Mouse (Mus musculus): Measurements from ENCODE around the gene Elf2. TPM values are rescaled to one million over a fixed set of nuclear protein-coding genes. Genes with fewer than 3 reads are reported as not detected.
A peak's percentile ranks its signal among the peaks of the same experiment; 100 is the strongest.

The Elf2 gene
- polyA plus RNA-seq, 1 experiment from 2014 or later: 37.3 TPM

- no peaks in the 10 kb centered on the region for H3K4me1 ChIP-seq (ENCODE audit: control insufficient read depth, insufficient read depth, low read length)
- H3K36me3 ChIP-seq (ENCODE audit: control insufficient read depth, insufficient read depth, low read length): peaks cover 17% of the 10 kb centered on the region; the same call in 1 of the 2 replicates
- no peaks in the 10 kb centered on the region for H3K9me3 ChIP-seq (ENCODE audit: control insufficient read depth, low read length)
- no peak overlapping the region for H3K4me3 ChIP-seq (replicated peaks; ENCODE audit: low read depth, low read length)
- H3K4me2 ChIP-seq (ENCODE audit: low read length): no peak overlapping the region
- H3K27ac ChIP-seq (replicated peaks; ENCODE audit: low read depth, low read length): no peak overlapping the region
- ATAC-seq (ENCODE audit: low FRiP score, low TSS enrichment): no peak
- no peak overlapping the region for H3K9ac ChIP-seq (replicated peaks; ENCODE audit: low read length)
- DNase-seq: no peak
- no peaks in the 10 kb centered on the region for H3K27me3 ChIP-seq (ENCODE audit: control insufficient read depth, insufficient read depth, low read length)
- WGBS: 54% methylated on average over 9 of the region's 9 CpGs
Measured at GRCm38 (mm10) chr3:51311638-51312037, 28.8 kb downstream of the Elf2 start.

GRCm38 (mm10) chr3:51310098-51310497 is 30.4 kb downstream of the Elf2 start:
- Histone ChIP-seq H3K27me3 (ENCODE audit: control insufficient read depth, insufficient read depth, low read length) (no peaks in the 10 kb centered on the region), H3K27ac (replicated peaks; ENCODE audit: low read depth, low read length) (no peak overlapping the region; the same call in 1 of the 2 replicates), H3K9ac (replicated peaks; ENCODE audit: low read length) (no peak overlapping the region), H3K4me1 (ENCODE audit: control insufficient read depth, insufficient read depth, low read length) (no peaks in the 10 kb centered on the region), H3K4me2 (ENCODE audit: low read length) (no peak overlapping the region), H3K36me3 (ENCODE audit: control insufficient read depth, insufficient read depth, low read length) (peaks cover 14% of the 10 kb centered on the region; the same call in 1 of the 2 replicates), H3K9me3 (ENCODE audit: control insufficient read depth, low read length) (no peaks in the 10 kb centered on the region), H3K4me3 (replicated peaks; ENCODE audit: low read depth, low read length) (no peak overlapping the region)
- ATAC-seq (ENCODE audit: low FRiP score, low TSS enrichment) (no peak), DNase-seq (no peak)
- WGBS: 48% methylated on average over 7 of the region's 7 CpGs

GRCm38 (mm10) chr3:51306621-51307020 is 33.8 kb downstream of the Elf2 start:
- Histone ChIP-seq H3K27ac (replicated peaks; ENCODE audit: low read depth, low read length) (no peak overlapping the region), H3K4me2 (ENCODE audit: low read length) (no peak overlapping the region), H3K4me3 (replicated peaks; ENCODE audit: low read depth, low read length) (no peak overlapping the region), H3K9ac (replicated peaks; ENCODE audit: low read length) (no peak overlapping the region), H3K36me3 (ENCODE audit: control insufficient read depth, insufficient read depth, low read length) (peaks cover 11% of the 10 kb centered on the region; the same call in 1 of the 2 replicates), H3K9me3 (ENCODE audit: control insufficient read depth, low read length) (no peaks in the 10 kb centered on the region), H3K4me1 (ENCODE audit: control insufficient read depth, insufficient read depth, low read length) (no peaks in the 10 kb centered on the region), H3K27me3 (ENCODE audit: control insufficient read depth, insufficient read depth, low read length) (no peaks in the 10 kb centered on the region)
- no peak for DNase-seq
- WGBS: 72% methylated on average over 2 of the region's 2 CpGs
- no peak for ATAC-seq (ENCODE audit: low FRiP score, low TSS enrichment)

- no peaks in the 10 kb centered on the region for H3K27me3 ChIP-seq (ENCODE audit: control insufficient read depth, insufficient read depth, low read length)
Measured at GRCm38 (mm10) chr3:51305961-51306360, 34.5 kb downstream of the Elf2 start.

GRCm38 (mm10) chr3:51302971-51303476 is 37.4 kb downstream of the Elf2 start:
- no peak overlapping the region for H3K4me2 ChIP-seq (ENCODE audit: low read length)
- H3K27ac ChIP-seq (replicated peaks; ENCODE audit: low read depth, low read length): no peak overlapping the region
- WGBS: 88% methylated on average over 3 of the region's 3 CpGs
- no peaks in the 10 kb centered on the region for H3K27me3 ChIP-seq (ENCODE audit: control insufficient read depth, insufficient read depth, low read length)
- no peaks in the 10 kb centered on the region for H3K9me3 ChIP-seq (ENCODE audit: control insufficient read depth, low read length)
- ATAC-seq (ENCODE audit: low FRiP score, low TSS enrichment): no peak
- no peak overlapping the region for H3K9ac ChIP-seq (replicated peaks; ENCODE audit: low read length)
- H3K4me1 ChIP-seq (ENCODE audit: control insufficient read depth, insufficient read depth, low read length): no peaks in the 10 kb centered on the region
- H3K4me3 ChIP-seq (replicated peaks; ENCODE audit: low read depth, low read length): no peak overlapping the region
- peaks cover 8% of the 10 kb centered on the region; the same call in 1 of the 2 replicates for H3K36me3 ChIP-seq (ENCODE audit: control insufficient read depth, insufficient read depth, low read length)
- no peak for DNase-seq

More at GRCm38 (mm10) chr3:51305961-51306360, 34.5 kb downstream of the Elf2 start:
- Histone ChIP-seq H3K27ac (replicated peaks; ENCODE audit: low read depth, low read length) (no peak overlapping the region), H3K36me3 (ENCODE audit: control insufficient read depth, insufficient read depth, low read length) (peaks cover 11% of the 10 kb centered on the region; the same call in 1 of the 2 replicates), H3K9me3 (ENCODE audit: control insufficient read depth, low read length) (no peaks in the 10 kb centered on the region), H3K9ac (replicated peaks; ENCODE audit: low read length) (no peak overlapping the region), H3K4me1 (ENCODE audit: control insufficient read depth, insufficient read depth, low read length) (no peaks in the 10 kb centered on the region), H3K4me2 (ENCODE audit: low read length) (no peak overlapping the region), H3K4me3 (replicated peaks; ENCODE audit: low read depth, low read length) (no peak overlapping the region)
- DNase-seq (no peak), ATAC-seq (ENCODE audit: low FRiP score, low TSS enrichment) (no peak)
- WGBS: 90% methylated on average over 8 of the region's 8 CpGs

GRCm38 (mm10) chr3:51301583-51301982 is 38.9 kb downstream of the Elf2 start:
- no peaks in the 10 kb centered on the region for H3K9me3 ChIP-seq (ENCODE audit: control insufficient read depth, low read length)
- H3K4me1 ChIP-seq (ENCODE audit: control insufficient read depth, insufficient read depth, low read length): no peaks in the 10 kb centered on the region
- no peaks in the 10 kb centered on the region for H3K27me3 ChIP-seq (ENCODE audit: control insufficient read depth, insufficient read depth, low read length)
- ATAC-seq (ENCODE audit: low FRiP score, low TSS enrichment): no peak
- H3K4me2 ChIP-seq (ENCODE audit: low read length): no peak overlapping the region
- no peak for DNase-seq
- no peak overlapping the region for H3K9ac ChIP-seq (replicated peaks; ENCODE audit: low read length)
- 0 out of 2 replicates have a peak, but pooled peaks cover 5% of the 10 kb centered on the region for H3K36me3 ChIP-seq (ENCODE audit: control insufficient read depth, insufficient read depth, low read length)
- no peak overlapping the region for H3K4me3 ChIP-seq (replicated peaks; ENCODE audit: low read depth, low read length)
- no peak overlapping the region for H3K27ac ChIP-seq (replicated peaks; ENCODE audit: low read depth, low read length)
- WGBS: 92% methylated on average over 6 of the region's 6 CpGs

GRCm38 (mm10) chr3:51296790-51297189 is 43.7 kb downstream of the Elf2 start:
- 80% methylated on average over 1 of the region's 1 CpGs for WGBS
- Histone ChIP-seq H3K27ac (replicated peaks; ENCODE audit: low read depth, low read length) (no peak overlapping the region), H3K4me1 (ENCODE audit: control insufficient read depth, insufficient read depth, low read length) (no peaks in the 10 kb centered on the region), H3K27me3 (ENCODE audit: control insufficient read depth, insufficient read depth, low read length) (no peaks in the 10 kb centered on the region), H3K9me3 (ENCODE audit: control insufficient read depth, low read length) (no peaks in the 10 kb centered on the region), H3K36me3 (ENCODE audit: control insufficient read depth, insufficient read depth, low read length) (0 out of 2 replicates have a peak, but pooled peaks cover 3% of the 10 kb centered on the region), H3K4me3 (replicated peaks; ENCODE audit: low read depth, low read length) (no peak overlapping the region), H3K4me2 (ENCODE audit: low read length) (no peak overlapping the region), H3K9ac (replicated peaks; ENCODE audit: low read length) (no peak overlapping the region)
- ATAC-seq (ENCODE audit: low FRiP score, low TSS enrichment) (no peak), DNase-seq (no peak)

GRCm38 (mm10) chr3:51295225-51295624 is 45.2 kb downstream of the Elf2 start:
- Histone ChIP-seq H3K9me3 (ENCODE audit: control insufficient read depth, low read length) (no peaks in the 10 kb centered on the region), H3K36me3 (ENCODE audit: control insufficient read depth, insufficient read depth, low read length) (0 out of 2 replicates have a peak, but pooled peaks cover 3% of the 10 kb centered on the region), H3K27ac (replicated peaks; ENCODE audit: low read depth, low read length) (no peak overlapping the region), H3K4me3 (replicated peaks; ENCODE audit: low read depth, low read length) (no peak overlapping the region), H3K4me2 (ENCODE audit: low read length) (no peak overlapping the region), H3K4me1 (ENCODE audit: control insufficient read depth, insufficient read depth, low read length) (no peaks in the 10 kb centered on the region), H3K27me3 (ENCODE audit: control insufficient read depth, insufficient read depth, low read length) (no peaks in the 10 kb centered on the region), H3K9ac (replicated peaks; ENCODE audit: low read length) (no peak overlapping the region)
- ATAC-seq (ENCODE audit: low FRiP score, low TSS enrichment): no peak
- peak; percentile 31 for DNase-seq
- WGBS: 70% methylated on average over 2 of the region's 2 CpGs

- DNase-seq: no peak
- Histone ChIP-seq H3K4me3 (replicated peaks; ENCODE audit: low read depth, low read length) (no peak overlapping the region), H3K4me2 (ENCODE audit: low read length) (no peak overlapping the region), H3K27me3 (ENCODE audit: control insufficient read depth, insufficient read depth, low read length) (no peaks in the 10 kb centered on the region), H3K9me3 (ENCODE audit: control insufficient read depth, low read length) (no peaks in the 10 kb centered on the region), H3K9ac (replicated peaks; ENCODE audit: low read length) (no peak overlapping the region), H3K27ac (replicated peaks; ENCODE audit: low read depth, low read length) (no peak overlapping the region), H3K4me1 (ENCODE audit: control insufficient read depth, insufficient read depth, low read length) (no peaks in the 10 kb centered on the region), H3K36me3 (ENCODE audit: control insufficient read depth, insufficient read depth, low read length) (0 out of 2 replicates have a peak, but pooled peaks cover 3% of the 10 kb centered on the region)
- 34% methylated on average over 2 of the region's 2 CpGs for WGBS
- ATAC-seq (ENCODE audit: low FRiP score, low TSS enrichment): no peak
Measured at GRCm38 (mm10) chr3:51294251-51294650, 46.2 kb downstream of the Elf2 start.

Measured in midbrain, embryonic 14.5 days (tissue).